Mouse (Mus musculus) hindbrain, embryonic 11.5 days (tissue): ENCODE results near the gene Zfp12. TPM values are rescaled to one million over a fixed set of nuclear protein-coding genes. Genes with fewer than 3 reads are reported as not detected.

Experiments used
- ATAC-seq: fragments of 200-750 bp; cut with Nextera tagmentation; 2 replicates; pipeline ENCODE4 v1.8.0; 2017; ENCODE audit warnings: mild to moderate bottlenecking, moderate TSS enrichment, moderate library complexity; ENCODE audit not compliant: low FRiP score
- DNase-seq: peaks from one replicate; pipeline ENCODE4 v3.0.0-alpha.2; 2015; ENCODE audit warnings: low spot score
- H3K27ac ChIP-seq: fragments of 300-500 bp; sonication (generic); 2 replicates; pipeline ENCODE4 v1.5.1; 2014; ENCODE audit warnings: mild to moderate bottlenecking, low read depth, low read length
- H3K27me3 ChIP-seq: fragments of 300-500 bp; sonication (generic); 2 replicates; pipeline ENCODE4 v1.6.1; 2014; ENCODE audit warnings: mild to moderate bottlenecking, low read length, moderate library complexity, mixed read lengths; ENCODE audit not compliant: control insufficient read depth, insufficient read depth
- H3K36me3 ChIP-seq: fragments of 300-500 bp; sonication (generic); 2 replicates; pipeline ENCODE4 v1.6.1; 2014; ENCODE audit warnings: mild to moderate bottlenecking, low read length, moderate library complexity, mixed read lengths; ENCODE audit not compliant: control insufficient read depth, insufficient read depth
- H3K4me1 ChIP-seq: fragments of 300-500 bp; sonication (generic); replicated peaks from 2 replicates; pipeline ENCODE4 v1.6.1; 2014; ENCODE audit warnings: low read length, mixed read lengths; ENCODE audit not compliant: control insufficient read depth, insufficient read depth
- H3K4me2 ChIP-seq: fragments of 300-500 bp; sonication (generic); replicated peaks from 2 replicates; pipeline ENCODE4 v1.6.1; 2014; ENCODE audit warnings: mild to moderate bottlenecking, low read depth, low read length
- H3K4me3 ChIP-seq: fragments of 300-500 bp; sonication (generic); 2 replicates; pipeline ENCODE4 v1.5.1; 2014; ENCODE audit warnings: low read depth, low read length
- H3K9ac ChIP-seq: fragments of 300-500 bp; sonication (generic); 2 replicates; pipeline ENCODE4 v1.6.1; 2014; ENCODE audit warnings: low read depth, low read length
- H3K9me3 ChIP-seq: fragments of 300-500 bp; sonication (generic); 2 replicates; pipeline ENCODE4 v1.6.1; 2016; ENCODE audit warnings: low read length; ENCODE audit not compliant: control insufficient read depth
- WGBS: fragments of 180-500 bp; shearing (Covaris S2); extraction: QIAGEN DNeasy Blood & Tissue Kit; methylation state at CpG from one replicate; pipeline ENCODE4 v1.1.7; 2014; 5-methylcytosine and 5-hydroxymethylcytosine counted together
- polyA plus RNA-seq: library from polyadenylated mRNA; unstranded; fragments of >200 nt; fragmentation: Nextera tagmentation; extraction: Ambion mirVana; gene quantifications from 2 replicates; pipeline ENCODE4 v1.2.1, GENCODE M21; 2014

Gene Zfp12
- polyA plus RNA-seq, 1 experiment from 2014 or later = 20.3 TPM

- Histone ChIP-seq H3K36me3 (no peaks in the 10 kb centered on the region), H3K27ac (no peak overlapping the region), H3K4me2 (peak overlapping the region; percentile 44), H3K9me3 (no peaks in the 10 kb centered on the region), H3K9ac (no peak overlapping the region; the same call in 1 of the 2 replicates), H3K27me3 (peaks cover 47% of the 10 kb centered on the region), H3K4me1 (peaks cover 5% of the 10 kb centered on the region), H3K4me3 (peak overlapping the region; percentile 26)
- ATAC-seq (no peak), DNase-seq (peak; percentile 46)
- 1% methylated on average over 47 of the region's 48 CpGs for WGBS
These were observed 52.9 kb downstream of the Zfp12 start for GRCm38 (mm10) chr5:143287774-143288328.

- Histone ChIP-seq H3K27me3 (peaks cover 53% of the 10 kb centered on the region), H3K9me3 (no peaks in the 10 kb centered on the region), H3K4me1 (peaks cover 5% of the 10 kb centered on the region), H3K27ac (no peak overlapping the region), H3K4me2 (peak overlapping the region; percentile 44), H3K36me3 (no peaks in the 10 kb centered on the region), H3K9ac (no peak overlapping the region), H3K4me3 (peak overlapping the region; percentile 26)
- WGBS = 5% methylated on average over 9 of the region's 9 CpGs
- ATAC-seq (no peak), DNase-seq (no peak)
These were observed 53.5 kb downstream of the Zfp12 start for GRCm38 (mm10) chr5:143288378-143288911.

- WGBS = 73% methylated on average over 9 of the region's 9 CpGs
- no peak for DNase-seq
- no peak overlapping the region for H3K9ac ChIP-seq
These were observed 54.3 kb downstream of the Zfp12 start for GRCm38 (mm10) chr5:143289299-143289698.

GRCm38 (mm10) chr5:143292879-143293278, 57.9 kb downstream of the Zfp12 start:
- Histone ChIP-seq H3K36me3 (no peaks in the 10 kb centered on the region), H3K9ac (no peak overlapping the region), H3K4me2 (peak overlapping the region; percentile 42), H3K9me3 (no peaks in the 10 kb centered on the region), H3K4me1 (peaks cover 5% of the 10 kb centered on the region), H3K4me3 (peak overlapping the region; percentile 29), H3K27me3 (peaks cover 54% of the 10 kb centered on the region), H3K27ac (no peak overlapping the region)
- ATAC-seq (no peak), DNase-seq (no peak)
- WGBS = 5% methylated on average over 13 of the region's 19 CpGs

More at GRCm38 (mm10) chr5:143289299-143289698, 54.3 kb downstream of the Zfp12 start:
- ATAC-seq = no peak
- Histone ChIP-seq H3K9me3 (no peaks in the 10 kb centered on the region), H3K27me3 (peaks cover 62% of the 10 kb centered on the region), H3K4me2 (no peak overlapping the region), H3K4me1 (peaks cover 9% of the 10 kb centered on the region), H3K4me3 (no peak overlapping the region), H3K36me3 (no peaks in the 10 kb centered on the region), H3K27ac (no peak overlapping the region)

GRCm38 (mm10) chr5:143293404-143293803, 58.4 kb downstream of the Zfp12 start, which contains the start of gene Zfp853:
Zfp853 (minus strand) TSS chr5:143293623.
- Histone ChIP-seq H3K4me2 (peak within 1 kb of the TSS; percentile 42), H3K4me1 (peaks cover 4% of the 10 kb centered on the region), H3K9ac (peak within 1 kb of the TSS; percentile 31; the same call in 1 of the 2 replicates), H3K36me3 (no peaks in the 10 kb centered on the region), H3K9me3 (no peaks in the 10 kb centered on the region), H3K27ac (no peak within 1 kb of the TSS), H3K4me3 (peak within 1 kb of the TSS; percentile 29), H3K27me3 (peaks cover 49% of the 10 kb centered on the region)
- no peak for ATAC-seq
- WGBS = 9% methylated on average over 18 of the region's 38 CpGs
- DNase-seq = peak; percentile 19

- Histone ChIP-seq H3K4me1 (peaks cover 4% of the 10 kb centered on the region; the same call in 1 of the 2 replicates), H3K4me3 (no peak overlapping the region), H3K9me3 (no peaks in the 10 kb centered on the region), H3K27me3 (peaks cover 35% of the 10 kb centered on the region), H3K36me3 (peaks cover under 1% of the 10 kb centered on the region; the same call in 1 of the 2 replicates), H3K4me2 (no peak overlapping the region), H3K9ac (no peak overlapping the region), H3K27ac (no peak overlapping the region)
- no peak for DNase-seq
- WGBS = 93% methylated on average over 3 of the region's 3 CpGs
- no peak for ATAC-seq
These were observed 59.9 kb downstream of the Zfp12 start for GRCm38 (mm10) chr5:143294862-143295261.

GRCm38 (mm10) chr5:143295330-143295729, 60.4 kb downstream of the Zfp12 start:
- Histone ChIP-seq H3K9ac (no peak overlapping the region), H3K4me1 (peaks cover 4% of the 10 kb centered on the region; the same call in 1 of the 2 replicates), H3K4me3 (no peak overlapping the region), H3K4me2 (no peak overlapping the region), H3K9me3 (no peaks in the 10 kb centered on the region), H3K27ac (no peak overlapping the region), H3K36me3 (peaks cover 5% of the 10 kb centered on the region; the same call in 1 of the 2 replicates), H3K27me3 (peaks cover 34% of the 10 kb centered on the region)
- ATAC-seq (no peak), DNase-seq (no peak)
- 85% methylated on average over 2 of the region's 2 CpGs for WGBS

GRCm38 (mm10) chr5:143297986-143298385, 63.0 kb downstream of the Zfp12 start:
- H3K9ac ChIP-seq = no peak overlapping the region
- ATAC-seq = no peak
- no peak for DNase-seq
- H3K36me3 ChIP-seq = peaks cover 22% of the 10 kb centered on the region
- WGBS = 92% methylated on average over 9 of the region's 9 CpGs
- H3K9me3 ChIP-seq = no peaks in the 10 kb centered on the region
- no peak overlapping the region for H3K27ac ChIP-seq
- peaks cover 4% of the 10 kb centered on the region; the same call in 1 of the 2 replicates for H3K4me1 ChIP-seq
- H3K4me2 ChIP-seq = no peak overlapping the region
- peaks cover 16% of the 10 kb centered on the region for H3K27me3 ChIP-seq
- H3K4me3 ChIP-seq = no peak overlapping the region

- ATAC-seq (no peak), DNase-seq (peak; percentile 25)
- WGBS = 89% methylated on average over 7 of the region's 7 CpGs
- no peak overlapping the region for H3K9ac ChIP-seq
- H3K27ac ChIP-seq = no peak overlapping the region
- H3K27me3 ChIP-seq = peaks cover 12% of the 10 kb centered on the region
- no peaks in the 10 kb centered on the region for H3K9me3 ChIP-seq
- H3K4me1 ChIP-seq = peaks cover 4% of the 10 kb centered on the region; the same call in 1 of the 2 replicates
- peaks cover 22% of the 10 kb centered on the region for H3K36me3 ChIP-seq
- no peak overlapping the region for H3K4me2 ChIP-seq
- no peak overlapping the region for H3K4me3 ChIP-seq
These were observed 63.4 kb downstream of the Zfp12 start for GRCm38 (mm10) chr5:143298391-143298790.
